Mouse (Mus musculus) embryonic facial prominence, embryonic 10.5 days (tissue): ENCODE measurements around the gene Acer3. TPM values are rescaled to one million over a fixed set of nuclear protein-coding genes. Genes with fewer than 3 reads are reported as not detected.
"Not testable (repeated sequence)": the region's sequence is repeated elsewhere in the genome, so short reads cannot be mapped to it uniquely, and the experiment has no call there.

Experiments
- DNase-seq: peaks from one replicate; pipeline ENCODE4 v3.0.0-alpha.2; 2017; ENCODE audit warnings: low spot score
- H3K27ac ChIP-seq: fragments of 300-500 bp; sonication (generic); replicated peaks from 2 replicates; pipeline ENCODE4 v1.5.1; 2016; ENCODE audit warnings: mild to moderate bottlenecking
- H3K27me3 ChIP-seq: fragments of 300-500 bp; sonication (generic); replicated peaks from 2 replicates; pipeline ENCODE4 v1.6.1; 2016; ENCODE audit warnings: low read depth, mild to moderate bottlenecking; ENCODE audit not compliant: poor library complexity, severe bottlenecking
- H3K36me3 ChIP-seq: fragments of 300-500 bp; sonication (generic); replicated peaks from 2 replicates; pipeline ENCODE4 v1.6.1; 2016; ENCODE audit warnings: mild to moderate bottlenecking, moderate library complexity
- H3K4me1 ChIP-seq: fragments of 300-500 bp; sonication (generic); 2 replicates; pipeline ENCODE4 v1.6.1; 2016
- H3K4me3 ChIP-seq: fragments of 300-500 bp; sonication (generic); 2 replicates; pipeline ENCODE4 v1.5.1; 2016; ENCODE audit warnings: mild to moderate bottlenecking, moderate library complexity
- H3K9me3 ChIP-seq: fragments of 300-500 bp; sonication (generic); 2 replicates; pipeline ENCODE4 v1.6.1; 2016; ENCODE audit warnings: mild to moderate bottlenecking
- WGBS: fragments of 180-500 bp; shearing (Covaris S2); methylation state at CpG from one replicate; pipeline ENCODE4 v1.1.7; 2016; 5-methylcytosine and 5-hydroxymethylcytosine counted together
- polyA plus RNA-seq: library from polyadenylated mRNA; unstranded; fragments of >200 nt; fragmentation: Nextera tagmentation; extraction: Ambion mirVana; gene quantifications from 2 replicates; pipeline ENCODE4 v1.2.1, GENCODE M21; 2016

The Acer3 gene
- polyA plus RNA-seq, 1 experiment from 2014 or later = 21.3 TPM

- WGBS = under 1% methylated on average over 53 of the region's 53 CpGs
- H3K36me3 ChIP-seq = no peaks in the 10 kb centered on the region
- peak overlapping the region; percentile 87 for H3K27ac ChIP-seq
- DNase-seq = peak; percentile 96
- no peaks in the 10 kb centered on the region for H3K9me3 ChIP-seq
- peaks cover 15% of the 10 kb centered on the region for H3K4me1 ChIP-seq
- H3K4me3 ChIP-seq = peak overlapping the region; percentile 89
- peaks cover 11% of the 10 kb centered on the region for H3K27me3 ChIP-seq
These were observed 11.6 kb downstream of the Acer3 start for GRCm38 (mm10) chr7:98309219-98310030.

- H3K4me1 ChIP-seq = peaks cover 15% of the 10 kb centered on the region
- peak overlapping the region; percentile 87 for H3K27ac ChIP-seq
- DNase-seq = no peak
- H3K9me3 ChIP-seq = no peaks in the 10 kb centered on the region
- no peaks in the 10 kb centered on the region for H3K36me3 ChIP-seq
- under 1% methylated on average over 33 of the region's 33 CpGs for WGBS
- H3K27me3 ChIP-seq = peaks cover 11% of the 10 kb centered on the region
- H3K4me3 ChIP-seq = peak overlapping the region; percentile 89
These were observed 12.3 kb downstream of the Acer3 start for GRCm38 (mm10) chr7:98308607-98309218.

GRCm38 (mm10) chr7:98307921-98308606 lies 12.9 kb downstream of the Acer3 start:
- WGBS = 47% methylated on average over 9 of the region's 9 CpGs
- no peak overlapping the region; the same call in 1 of the 2 replicates for H3K27ac ChIP-seq

GRCm38 (mm10) chr7:98307411-98307810 lies 13.6 kb downstream of the Acer3 start:
- 91% methylated on average over 2 of the region's 2 CpGs for WGBS
- Histone ChIP-seq H3K4me1 (peaks cover 15% of the 10 kb centered on the region), H3K36me3 (no peaks in the 10 kb centered on the region), H3K4me3 (no peak overlapping the region), H3K27me3 (peaks cover 11% of the 10 kb centered on the region), H3K9me3 (no peaks in the 10 kb centered on the region), H3K27ac (no peak overlapping the region)
- DNase-seq = no peak

More at GRCm38 (mm10) chr7:98307921-98308606, 12.9 kb downstream of the Acer3 start:
- Histone ChIP-seq H3K4me3 (peak overlapping the region; percentile 89), H3K27me3 (peaks cover 11% of the 10 kb centered on the region), H3K36me3 (no peaks in the 10 kb centered on the region), H3K9me3 (no peaks in the 10 kb centered on the region), H3K4me1 (peaks cover 15% of the 10 kb centered on the region)
- DNase-seq = no peak

GRCm38 (mm10) chr7:98292901-98293300 lies 28.1 kb downstream of the Acer3 start:
- WGBS = 95% methylated on average over 1 of the region's 1 CpGs
- Histone ChIP-seq H3K9me3 (no peaks in the 10 kb centered on the region), H3K4me3 (no peak overlapping the region), H3K36me3 (no peaks in the 10 kb centered on the region), H3K27me3 (no peaks in the 10 kb centered on the region), H3K27ac (no peak overlapping the region), H3K4me1 (no peaks in the 10 kb centered on the region)
- DNase-seq = no peak

- H3K4me1 ChIP-seq = no peaks in the 10 kb centered on the region
- H3K4me3 ChIP-seq = no peak overlapping the region
- no peaks in the 10 kb centered on the region for H3K27me3 ChIP-seq
- H3K9me3 ChIP-seq = no peaks in the 10 kb centered on the region
- H3K27ac ChIP-seq = no peak overlapping the region
- DNase-seq = no peak
- WGBS = 32% methylated on average over 3 of the region's 3 CpGs
- H3K36me3 ChIP-seq = no peaks in the 10 kb centered on the region
These were observed 31.4 kb downstream of the Acer3 start for GRCm38 (mm10) chr7:98289585-98289984.

- H3K4me3 ChIP-seq = no peak overlapping the region
- H3K36me3 ChIP-seq = no peaks in the 10 kb centered on the region
- no peak for DNase-seq
- H3K27me3 ChIP-seq = no peaks in the 10 kb centered on the region
- H3K9me3 ChIP-seq = no peaks in the 10 kb centered on the region
- H3K4me1 ChIP-seq = no peaks in the 10 kb centered on the region
- no peak overlapping the region for H3K27ac ChIP-seq
These were observed 44.7 kb downstream of the Acer3 start for GRCm38 (mm10) chr7:98276263-98276662.

GRCm38 (mm10) chr7:98268166-98268565 lies 52.8 kb downstream of the Acer3 start:
- peak overlapping the region; percentile 47 for H3K4me3 ChIP-seq
- not testable (repeated sequence) for H3K9me3 ChIP-seq, H3K4me1 ChIP-seq, H3K27me3 ChIP-seq, H3K27ac ChIP-seq, H3K36me3 ChIP-seq
- 21% methylated on average over 15 of the region's 15 CpGs for WGBS
- peak; percentile 44 for DNase-seq

- 0 out of 2 replicates have a peak, but pooled peaks cover 2% of the 10 kb centered on the region for H3K9me3 ChIP-seq
- WGBS = 90% methylated on average over 2 of the region's 2 CpGs
- H3K27me3 ChIP-seq = no peaks in the 10 kb centered on the region
These were observed 68.5 kb downstream of the Acer3 start for GRCm38 (mm10) chr7:98252520-98252919.

GRCm38 (mm10) chr7:98236686-98237359 lies 84.2 kb downstream of the Acer3 start:
- no peaks in the 10 kb centered on the region for H3K27me3 ChIP-seq
- no peaks in the 10 kb centered on the region for H3K9me3 ChIP-seq
- no peaks in the 10 kb centered on the region for H3K4me1 ChIP-seq
- no peak for DNase-seq
- no peak overlapping the region for H3K4me3 ChIP-seq
- H3K27ac ChIP-seq = no peak overlapping the region
- no peaks in the 10 kb centered on the region for H3K36me3 ChIP-seq
- WGBS = 89% methylated on average over 3 of the region's 3 CpGs

More at GRCm38 (mm10) chr7:98252520-98252919, 68.5 kb downstream of the Acer3 start:
- DNase-seq = no peak
- no peak overlapping the region for H3K27ac ChIP-seq
- peaks cover 7% of the 10 kb centered on the region for H3K36me3 ChIP-seq
- no peaks in the 10 kb centered on the region for H3K4me1 ChIP-seq
- no peak overlapping the region for H3K4me3 ChIP-seq

- 90% methylated on average over 4 of the region's 4 CpGs for WGBS
- H3K27ac ChIP-seq = no peak overlapping the region
These were observed 97.2 kb downstream of the Acer3 start for GRCm38 (mm10) chr7:98223796-98224195.

GRCm38 (mm10) chr7:98216713-98217112 lies 104.3 kb downstream of the Acer3 start:
- DNase-seq = no peak
- no peak overlapping the region for H3K4me3 ChIP-seq

More at GRCm38 (mm10) chr7:98223796-98224195, 97.2 kb downstream of the Acer3 start:
- Histone ChIP-seq H3K36me3 (no peaks in the 10 kb centered on the region), H3K4me1 (no peaks in the 10 kb centered on the region), H3K9me3 (no peaks in the 10 kb centered on the region), H3K27me3 (no peaks in the 10 kb centered on the region), H3K4me3 (no peak overlapping the region)
- DNase-seq = no peak

More at GRCm38 (mm10) chr7:98216713-98217112, 104.3 kb downstream of the Acer3 start:
- no peaks in the 10 kb centered on the region for H3K9me3 ChIP-seq
- H3K36me3 ChIP-seq = 0 out of 2 replicates have a peak, but pooled peaks cover 3% of the 10 kb centered on the region
- no peaks in the 10 kb centered on the region for H3K27me3 ChIP-seq
- H3K27ac ChIP-seq = no peak overlapping the region
- no peaks in the 10 kb centered on the region for H3K4me1 ChIP-seq
